Mouse (Mus musculus) heart, adult 2 months (tissue): ENCODE results near the gene Tmed8. TPM values are rescaled to one million over a fixed set of nuclear protein-coding genes. Genes with fewer than 3 reads are reported as not detected.
"Not testable (repeated sequence)": the region's sequence is repeated elsewhere in the genome, so short reads cannot be mapped to it uniquely, and the experiment has no call there.

Experiments
- DNase-seq, 2 experiments: peaks; one replicate each; pipeline ENCODE4 v3.0.0; 2021
- H3K27ac ChIP-seq: fragments of 200-600 bp; 2 replicates; pipeline ENCODE4 v1.8.1; 2022
- H3K27me3 ChIP-seq: fragments of 200-500 bp; 2 replicates; pipeline ENCODE4 v1.6.1; 2012; ENCODE audit warnings: mild to moderate bottlenecking, low read length, inconsistent platforms, mixed read lengths; ENCODE audit not compliant: control insufficient read depth, insufficient read depth
- H3K36me3 ChIP-seq: fragments of 200-500 bp; 2 replicates; pipeline ENCODE4 v1.6.1; 2012; ENCODE audit warnings: low read length, inconsistent platforms; ENCODE audit not compliant: control insufficient read depth, insufficient read depth
- H3K4me1 ChIP-seq: fragments of 200-500 bp; 2 replicates; pipeline ENCODE4 v1.6.1; 2011; ENCODE audit warnings: low read length; ENCODE audit not compliant: control insufficient read depth, insufficient read depth
- H3K4me3 ChIP-seq: fragments of 200-600 bp; 2 replicates; pipeline ENCODE4 v1.8.1; 2022
- H3K79me2 ChIP-seq: fragments of 200-500 bp; replicated peaks from 2 replicates; pipeline ENCODE4 v1.6.1; 2012; ENCODE audit warnings: mild to moderate bottlenecking, inconsistent platforms, low read length, moderate library complexity, mixed read lengths; ENCODE audit not compliant: control insufficient read depth, insufficient read depth
- H3K9ac ChIP-seq: fragments of 200-500 bp; 2 replicates; pipeline ENCODE4 v1.6.1; 2012; ENCODE audit warnings: low read depth, mild to moderate bottlenecking, control low read depth, inconsistent platforms, low read length, mixed read lengths
- CTCF ChIP-seq: fragments of 200-600 bp; IDR thresholded peaks from 2 replicates; pipeline ENCODE4 v1.8.1; 2022; ENCODE audit warnings: antibody characterized with exemption, mild to moderate bottlenecking, moderate library complexity
- EP300 ChIP-seq: fragments of 200-500 bp; IDR thresholded peaks from 2 replicates; pipeline ENCODE4 v1.6.1; 2011; ENCODE audit warnings: low read depth, low read length, control low read depth; ENCODE audit not compliant: insufficient read depth
- POLR2A ChIP-seq: fragments of 200-500 bp; IDR thresholded peaks from 2 replicates; pipeline ENCODE4 v1.6.1; 2011; ENCODE audit warnings: mild to moderate bottlenecking, low read depth, low read length, control low read depth; ENCODE audit not compliant: insufficient read depth
- WGBS: fragments of 180-500 bp; shearing (Covaris S2); methylation state at CpG from one replicate; pipeline ENCODE4 v1.1.7; 2018; 5-methylcytosine and 5-hydroxymethylcytosine counted together
- intact Hi-C: fragments of 180-260 bp; cut with DNase I; formaldehyde crosslinking; loops from one replicate; pipeline ENCODE4 v1.15.1; 2025
- polyA plus RNA-seq: library from polyadenylated mRNA; depleted of rRNA; stranded (reverse); fragments of >200 nt; gene quantifications from 2 replicates; pipeline ENCODE4 v1.2.3, GENCODE M21; 2012
- total RNA-seq, 2 experiments: library from RNA; stranded (reverse); gene quantifications; 2 replicates each; pipeline ENCODE4 v1.2.3; 2021

Gene Tmed8
- total and polyA plus RNA-seq, 3 experiments: 3.1 to 6.4 (median 5.3) TPM

DNA sequence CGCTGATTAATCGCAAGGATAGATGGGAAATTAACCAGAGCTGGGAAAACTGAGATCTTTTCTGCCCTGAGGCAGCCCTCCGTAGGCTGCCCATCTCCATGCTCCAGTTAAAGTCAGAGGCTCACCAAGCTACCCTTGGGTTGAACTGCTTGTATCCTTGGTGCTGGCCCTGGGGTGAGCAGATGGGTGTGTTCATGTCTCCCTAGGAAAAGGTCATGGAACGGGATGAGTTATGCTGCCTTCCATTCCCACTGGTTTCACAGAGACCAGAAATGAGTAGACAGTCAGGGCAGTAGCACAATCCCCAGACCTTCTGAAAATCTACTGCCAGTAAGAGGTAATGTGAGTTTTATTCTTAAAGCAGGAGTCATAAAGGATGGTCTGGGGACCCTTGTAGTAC lies 22.6 kb downstream of the Tmed8 start:
- no peak for TF ChIP-seq POLR2A
- no peak for TF ChIP-seq EP300
- TF ChIP-seq CTCF: no peak
- Histone ChIP-seq H3K79me2 (no peaks in the 10 kb centered on the region), H3K9ac (no peak overlapping the region), H3K4me3 (no peak overlapping the region), H3K36me3 (no peaks in the 10 kb centered on the region), H3K27ac (no peak overlapping the region), H3K4me1 (no peaks in the 10 kb centered on the region), H3K27me3 (no peaks in the 10 kb centered on the region)
- no peak for DNase-seq
- intact Hi-C loops: no loop called here
- WGBS: 97% methylated on average over 4 of the region's 4 CpGs

DNA sequence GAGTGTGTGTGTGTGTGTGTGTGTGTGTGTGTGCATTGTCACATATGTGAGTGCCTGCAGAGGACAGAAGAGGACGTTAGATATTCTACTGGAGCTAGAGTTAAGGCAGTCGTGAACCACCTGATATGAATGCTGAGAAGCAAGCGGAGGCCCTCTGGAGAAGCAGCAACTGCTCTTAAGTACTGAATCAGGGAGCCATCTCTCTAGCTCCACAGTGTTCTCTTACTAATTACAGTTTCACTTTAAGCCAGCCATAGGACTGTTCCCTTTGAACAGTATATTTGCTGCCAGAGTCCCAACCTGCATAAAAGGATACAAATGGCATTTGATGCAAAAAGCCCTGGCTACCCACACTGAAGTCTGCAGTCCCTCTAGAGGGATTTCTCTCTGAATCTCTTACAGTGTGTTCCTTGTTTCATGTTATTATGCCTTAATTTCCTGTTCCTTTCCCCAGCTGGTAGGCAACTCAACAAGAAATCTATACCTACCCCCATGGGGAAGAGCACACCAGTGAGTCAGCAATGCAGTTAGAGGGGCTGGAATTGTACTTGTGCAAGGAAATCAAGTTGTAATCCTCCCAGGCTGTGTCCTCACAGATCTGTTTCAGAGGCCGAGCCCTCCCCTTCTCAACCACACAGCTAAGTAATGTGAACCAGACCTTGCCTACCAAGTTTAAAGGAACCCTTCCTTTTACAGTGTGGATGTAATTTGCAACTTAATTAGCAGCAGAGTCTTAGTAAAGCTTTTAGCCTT lies 24.9 kb downstream of the Tmed8 start:
- Histone ChIP-seq H3K9ac (no peak overlapping the region), H3K4me3 (no peak overlapping the region), H3K79me2 (no peaks in the 10 kb centered on the region), H3K27ac (no peak overlapping the region), H3K36me3 (no peaks in the 10 kb centered on the region), H3K27me3 (no peaks in the 10 kb centered on the region), H3K4me1 (no peaks in the 10 kb centered on the region)
- 68% methylated on average over 4 of the region's 4 CpGs for WGBS
- no peak for DNase-seq
- no peak for TF ChIP-seq EP300
- no peak for TF ChIP-seq CTCF
- TF ChIP-seq POLR2A: no peak
- intact Hi-C loops: no loop called here

DNA sequence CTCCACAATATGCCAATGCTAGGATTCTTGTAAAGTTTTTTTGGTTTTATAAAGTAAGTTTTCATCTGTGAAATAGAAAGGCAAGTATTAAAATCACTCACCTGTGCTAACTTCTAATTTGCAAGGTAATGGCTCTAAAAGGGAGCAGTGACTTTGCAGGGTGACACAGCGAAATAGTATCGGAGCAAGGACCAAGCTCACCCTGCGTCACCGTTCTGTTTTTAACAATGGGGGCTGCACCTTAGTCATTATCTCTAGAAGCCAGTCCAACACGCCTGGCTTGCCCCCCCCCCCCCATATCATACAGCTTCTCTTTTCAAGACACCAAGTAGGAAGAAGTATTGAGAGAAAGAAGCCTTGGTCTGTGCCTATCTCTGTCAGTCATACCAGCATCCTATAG lies 39.4 kb downstream of the Tmed8 start:
- H3K27ac ChIP-seq: no peak overlapping the region

DNA sequence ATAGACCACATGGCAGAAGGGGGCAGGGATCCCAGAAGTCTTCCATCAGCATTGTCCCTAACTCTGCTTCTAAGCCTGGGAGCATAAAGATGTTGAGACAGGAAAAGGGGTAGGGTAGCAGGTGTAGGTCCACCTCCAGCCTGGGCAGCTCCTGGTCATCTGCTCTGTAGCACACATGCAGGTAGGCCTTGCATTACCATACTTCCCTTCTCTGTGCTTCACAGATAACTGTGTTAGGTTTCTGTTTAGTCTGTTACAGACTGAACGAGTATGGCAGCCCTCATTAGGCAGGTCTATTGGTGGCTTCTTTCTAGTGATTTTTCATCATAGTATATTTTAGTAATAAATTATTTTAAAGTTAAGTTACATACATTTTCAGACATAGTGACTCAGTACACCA lies 39.9 kb downstream of the Tmed8 start:
- Histone ChIP-seq H3K27ac (no peak overlapping the region), H3K27me3 (no peaks in the 10 kb centered on the region), H3K4me3 (no peak overlapping the region), H3K79me2 (no peaks in the 10 kb centered on the region), H3K9ac (no peak overlapping the region), H3K36me3 (no peaks in the 10 kb centered on the region), H3K4me1 (no peaks in the 10 kb centered on the region)
- intact Hi-C loops: no loop called here
- DNase-seq: peak in 1 of 2 experiments; percentile 5
- TF ChIP-seq POLR2A (no peak), CTCF (no peak), EP300 (no peak)
- WGBS: 82% methylated on average over 1 of the region's 1 CpGs

More for the DNA sequence above, 39.4 kb downstream of the Tmed8 start:
- Histone ChIP-seq H3K4me1 (no peaks in the 10 kb centered on the region), H3K36me3 (no peaks in the 10 kb centered on the region), H3K4me3 (no peak overlapping the region), H3K9ac (no peak overlapping the region), H3K27me3 (no peaks in the 10 kb centered on the region), H3K79me2 (no peaks in the 10 kb centered on the region)
- intact Hi-C loops: no loop called here
- TF ChIP-seq POLR2A: no peak
- no peak for TF ChIP-seq EP300
- TF ChIP-seq CTCF: no peak
- 87% methylated on average over 5 of the region's 5 CpGs for WGBS
- DNase-seq: no peak

DNA sequence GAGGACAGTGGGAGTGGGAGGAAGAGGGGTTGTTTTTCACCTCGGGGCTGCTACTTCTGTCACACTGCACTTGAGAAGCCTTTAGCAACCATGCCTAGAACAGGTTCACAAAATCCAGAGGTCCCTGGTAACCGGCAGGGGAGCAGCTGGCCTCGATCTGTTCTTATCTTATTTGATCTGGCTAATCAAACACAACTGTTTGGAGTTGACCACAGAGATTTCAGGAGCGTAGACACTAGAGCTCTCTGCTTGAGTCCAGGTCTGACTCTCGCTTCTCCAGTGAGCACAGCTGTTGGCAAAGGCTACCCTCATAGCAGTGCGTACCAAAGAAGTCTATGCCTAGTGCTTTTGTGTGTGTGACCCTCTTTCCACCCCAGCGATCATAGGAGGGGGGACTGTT lies 42.2 kb downstream of the Tmed8 start:
- DNase-seq: no peak
- no peak overlapping the region for H3K4me3 ChIP-seq
- H3K27ac ChIP-seq: no peak overlapping the region
- WGBS: 69% methylated on average over 7 of the region's 7 CpGs
- H3K27me3 ChIP-seq: no peaks in the 10 kb centered on the region
- intact Hi-C loops: no loop called here
- H3K9ac ChIP-seq: no peak overlapping the region
- H3K4me1 ChIP-seq: no peaks in the 10 kb centered on the region
- H3K79me2 ChIP-seq: no peaks in the 10 kb centered on the region
- TF ChIP-seq POLR2A (no peak), CTCF (no peak), EP300 (no peak)
- H3K36me3 ChIP-seq: no peaks in the 10 kb centered on the region

DNA sequence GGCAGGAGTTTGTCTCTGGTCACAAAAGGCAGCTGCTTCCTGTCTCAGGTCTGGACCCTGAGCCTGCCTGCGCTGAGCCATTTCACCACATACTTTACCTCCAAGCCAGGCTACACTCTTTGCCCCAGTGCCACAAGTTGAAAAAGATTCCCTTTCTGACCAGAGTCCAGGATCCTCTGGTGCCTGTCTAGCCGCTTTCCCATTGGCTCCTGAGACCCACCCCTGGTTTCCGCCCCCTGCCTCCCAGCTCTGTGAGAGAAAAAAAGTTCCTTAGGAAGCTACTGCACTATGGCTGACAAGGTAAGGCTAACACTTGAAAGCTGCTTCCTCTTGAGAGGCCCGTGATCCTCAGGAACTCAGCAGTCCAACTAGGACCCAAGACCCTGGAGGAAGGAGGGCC lies 42.9 kb downstream of the Tmed8 start:
- H3K27ac ChIP-seq: no peak overlapping the region
- H3K27me3 ChIP-seq: no peaks in the 10 kb centered on the region
- no peak overlapping the region for H3K4me3 ChIP-seq
- no peaks in the 10 kb centered on the region for H3K4me1 ChIP-seq
- DNase-seq: no peak
- no peaks in the 10 kb centered on the region for H3K79me2 ChIP-seq
- H3K36me3 ChIP-seq: no peaks in the 10 kb centered on the region
- 61% methylated on average over 4 of the region's 4 CpGs for WGBS
- intact Hi-C loops: no loop called here
- H3K9ac ChIP-seq: no peak overlapping the region
- TF ChIP-seq POLR2A (no peak), CTCF (no peak), EP300 (no peak)

DNA sequence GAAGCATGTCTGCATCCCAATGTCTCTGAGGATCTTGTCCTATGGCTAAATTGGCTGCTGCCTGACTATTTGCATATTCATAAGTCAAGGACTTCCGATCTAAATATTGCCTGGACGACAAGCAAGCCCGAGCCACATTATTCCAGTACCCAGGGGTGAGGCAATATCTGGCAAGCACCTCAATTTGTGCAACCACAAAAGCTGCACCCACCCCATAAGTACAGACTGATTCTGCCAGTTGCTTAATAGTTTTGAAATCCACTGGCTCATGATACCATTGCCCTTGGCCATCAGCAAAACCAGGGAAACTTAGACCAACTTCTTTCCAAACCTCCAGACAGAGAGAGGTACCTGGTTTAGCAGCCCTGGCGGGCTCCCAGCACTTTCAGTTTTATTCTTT lies 45.8 kb downstream of the Tmed8 start:
- H3K36me3 ChIP-seq, DNase-seq, H3K4me1 ChIP-seq, H3K79me2 ChIP-seq, intact Hi-C loops, H3K27ac ChIP-seq, H3K4me3 ChIP-seq, H3K27me3 ChIP-seq, H3K9ac ChIP-seq: not testable (repeated sequence)
- WGBS: 91% methylated on average over 4 of the region's 4 CpGs
